Mouse (Mus musculus) bone marrow macrophage, adult 2 months (primary cell): ENCODE measurements around the gene Aldh3b2. TPM values are rescaled to one million over a fixed set of nuclear protein-coding genes. Genes with fewer than 3 reads are reported as not detected.

Experiments used
- H3K27ac ChIP-seq: 2 replicates; pipeline ENCODE4 v1.5.1; 2012; ENCODE audit warnings: low read depth, low read length; ENCODE audit not compliant: insufficient read depth
- H3K4me1 ChIP-seq: 2 replicates; pipeline ENCODE4 v1.6.1; 2012; ENCODE audit warnings: low read length; ENCODE audit not compliant: control insufficient read depth, insufficient read depth
- H3K4me3 ChIP-seq: 2 replicates; pipeline ENCODE4 v1.5.1; 2012; ENCODE audit warnings: mild to moderate bottlenecking, low read length, moderate library complexity; ENCODE audit not compliant: insufficient read depth
- CTCF ChIP-seq: IDR thresholded peaks from 2 replicates; pipeline ENCODE4 v1.5.1; 2012; ENCODE audit warnings: low read depth, mild to moderate bottlenecking, low read length, moderate library complexity
- POLR2A ChIP-seq: IDR thresholded peaks from 2 replicates; pipeline ENCODE4 v1.6.1; 2012; ENCODE audit warnings: mild to moderate bottlenecking, low read depth, low read length, borderline replicate concordance
- polyA plus RNA-seq: library from polyadenylated mRNA; stranded (reverse); fragments of >200 nt; gene quantifications from 2 replicates; pipeline ENCODE4 v1.2.4, GENCODE M21; 2012; ENCODE audit not compliant: missing spikeins, insufficient read depth, insufficient read length

Gene Aldh3b2
- polyA plus RNA-seq, 1 experiment, result not detected

DNA sequence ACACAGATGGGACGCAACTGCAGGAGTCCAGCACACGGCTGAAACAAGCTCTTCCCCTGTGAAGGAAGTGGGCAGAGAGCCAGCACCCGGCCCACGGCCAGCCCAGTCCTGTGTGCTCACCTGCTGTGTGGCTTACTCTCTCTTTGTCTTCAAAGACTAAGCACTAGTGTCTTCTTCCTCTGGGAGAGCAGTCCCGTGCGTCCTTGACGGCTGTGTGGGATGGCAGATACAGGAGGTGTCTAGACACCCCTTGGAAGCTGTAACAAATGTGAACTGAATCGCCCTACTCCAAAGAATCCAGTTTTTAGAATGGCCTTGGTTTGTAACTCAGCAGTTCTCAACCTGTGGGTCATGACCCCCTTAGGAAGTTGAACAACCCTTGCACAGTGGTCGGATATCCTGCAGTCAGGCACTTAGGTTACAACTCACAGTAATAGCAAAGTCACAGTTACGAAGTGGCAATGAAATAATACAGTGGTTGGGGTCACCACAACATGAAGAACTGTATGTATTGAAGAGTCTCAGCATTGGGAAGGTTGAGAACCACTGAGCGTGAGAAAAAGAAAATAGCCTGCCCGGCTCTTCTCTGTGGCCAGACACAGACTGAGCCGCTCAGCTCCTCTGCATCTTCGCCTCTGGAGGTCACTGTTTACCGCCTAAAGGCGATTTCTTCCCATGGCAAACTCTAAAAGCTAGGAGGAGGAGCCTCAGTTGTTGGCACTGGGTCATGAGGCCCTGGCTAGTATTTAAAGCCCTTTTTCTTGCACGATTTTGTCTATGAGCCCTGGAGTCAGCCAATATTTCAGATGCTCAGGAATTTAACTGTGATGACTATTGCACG lies 46.8 kb downstream of the Aldh3b2 start:
- Histone ChIP-seq H3K4me3 (no peak overlapping the region), H3K27ac (no peak overlapping the region), H3K4me1 (no peaks in the 10 kb centered on the region)
- TF ChIP-seq CTCF, result peak; percentile 82
- TF ChIP-seq POLR2A, result no peak

DNA sequence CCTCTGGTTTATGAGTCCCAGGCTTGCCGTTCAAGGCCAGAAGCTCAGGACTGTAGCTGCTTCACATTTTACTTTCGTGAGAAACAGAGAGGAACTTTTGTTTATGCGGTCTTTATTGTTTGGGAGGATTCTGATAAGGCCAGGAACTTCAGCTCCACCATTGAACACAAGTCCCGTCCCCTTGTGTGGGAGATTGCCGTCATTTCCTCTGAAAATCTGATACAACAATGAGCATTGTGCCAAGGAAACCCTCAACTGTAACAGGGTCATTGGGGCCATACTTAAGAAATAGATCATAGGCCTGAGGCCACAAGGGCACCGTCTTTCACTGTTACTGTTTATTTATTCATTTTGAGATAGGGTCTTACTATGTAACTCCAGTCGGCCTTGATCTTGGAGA lies 51.1 kb downstream of the Aldh3b2 start:
- TF ChIP-seq CTCF, result no peak
- no peak for TF ChIP-seq POLR2A
- H3K27ac ChIP-seq, result no peak overlapping the region
- no peak overlapping the region for H3K4me3 ChIP-seq
- H3K4me1 ChIP-seq, result no peaks in the 10 kb centered on the region

DNA sequence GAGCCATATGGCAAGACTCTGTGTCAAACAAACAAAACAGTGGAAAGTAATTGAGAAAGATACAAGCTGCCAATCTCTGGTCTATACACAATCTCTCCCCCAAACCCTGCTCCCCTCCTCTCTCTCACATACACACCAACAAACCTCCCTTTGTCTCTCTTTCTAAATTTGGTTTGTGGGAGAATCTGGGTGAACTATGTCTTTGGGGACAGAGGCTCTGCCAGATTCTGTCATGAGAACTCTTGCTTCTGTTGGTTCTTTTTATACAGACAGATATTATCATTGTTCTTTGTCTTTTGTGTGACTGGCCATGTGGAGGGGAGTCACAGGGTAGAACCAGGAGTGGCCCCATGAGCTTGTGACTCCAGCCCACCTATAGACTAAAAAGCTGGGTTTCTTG lies 55.4 kb downstream of the Aldh3b2 start:
- TF ChIP-seq POLR2A (no peak), CTCF (no peak)
- no peak overlapping the region for H3K27ac ChIP-seq
- H3K4me3 ChIP-seq, result no peak overlapping the region
- no peaks in the 10 kb centered on the region for H3K4me1 ChIP-seq

Other genes with a start within 250 kb of the Aldh3b2 start
- 34.6 and 35.1 TPM in 2 replicates for gene Kmt5b, start 204.9 kb upstream of the Aldh3b2 start, polyA plus RNA-seq
- gene Chka, start 120.6 kb upstream of the Aldh3b2 start, polyA plus RNA-seq, result 22.0 and 22.5 TPM in 2 replicates
- 488 and 518 TPM in 2 replicates for gene Tcirg1, start 65.2 kb upstream of the Aldh3b2 start, polyA plus RNA-seq
- gene Ndufs8, start 59.6 kb upstream of the Aldh3b2 start, polyA plus RNA-seq, result 80.5 and 85.1 TPM in 2 replicates
- 83.9 and 85.6 TPM in 2 replicates for gene Aldh3b1, start 42.5 kb upstream of the Aldh3b2 start, polyA plus RNA-seq
- gene Unc93b1, start 37.1 kb upstream of the Aldh3b2 start, polyA plus RNA-seq, result 1,272 and 1,428 TPM in 2 replicates
- not detected in 2 replicates for gene Aldh3b3, start 13.7 kb upstream of the Aldh3b2 start, polyA plus RNA-seq
- gene Acy3, start 14.2 kb downstream of the Aldh3b2 start, polyA plus RNA-seq, result 1.1 TPM in 1 of 2 replicates, not detected in the other
- not detected in 2 replicates for gene Tbx10, start 20.4 kb downstream of the Aldh3b2 start, polyA plus RNA-seq
- 7.0 and 9.9 TPM in 2 replicates for gene Nudt8, start 28.3 kb downstream of the Aldh3b2 start, polyA plus RNA-seq
- 0.80 and 1.3 TPM in 2 replicates for gene Gm49405, start 28.3 kb downstream of the Aldh3b2 start, polyA plus RNA-seq
- 1.4 and 3.4 TPM in 2 replicates for gene Doc2g, start 31.0 kb downstream of the Aldh3b2 start, polyA plus RNA-seq
- 62.3 TPM in 2 replicates for gene Ndufv1, start 40.5 kb downstream of the Aldh3b2 start, polyA plus RNA-seq
- gene Gstp1, start 65.7 kb downstream of the Aldh3b2 start, polyA plus RNA-seq, result 103 and 118 TPM in 2 replicates
- gene Gstp2, start 73.7 kb downstream of the Aldh3b2 start, polyA plus RNA-seq, result 2.6 TPM in 1 of 2 replicates, not detected in the other
- not detected in 2 replicates for gene Gstp3, start 87.2 kb downstream of the Aldh3b2 start, polyA plus RNA-seq
- not detected in 2 replicates for gene Cabp2, start 109.2 kb downstream of the Aldh3b2 start, polyA plus RNA-seq
- gene Cdk2ap2, start 124.9 kb downstream of the Aldh3b2 start, polyA plus RNA-seq, result 98.0 and 98.3 TPM in 2 replicates
- 72.3 and 86.7 TPM in 2 replicates for gene Pitpnm1, start 127.7 kb downstream of the Aldh3b2 start, polyA plus RNA-seq
- 75.1 and 75.6 TPM in 2 replicates for gene Aip, start 153.5 kb downstream of the Aldh3b2 start, polyA plus RNA-seq
- gene Gpr152, start 167.5 kb downstream of the Aldh3b2 start, polyA plus RNA-seq, result not detected in 2 replicates
- not detected in 2 replicates for gene Cabp4, start 171.7 kb downstream of the Aldh3b2 start, polyA plus RNA-seq
- 276 and 314 TPM in 2 replicates for gene Coro1b, start 176.3 kb downstream of the Aldh3b2 start, polyA plus RNA-seq
- gene Ptprcap, start 181.3 kb downstream of the Aldh3b2 start, polyA plus RNA-seq, result 0.87 and 2.3 TPM in 2 replicates
- 32.3 and 39.5 TPM in 2 replicates for gene Rps6kb2, start 191.0 kb downstream of the Aldh3b2 start, polyA plus RNA-seq
- 0.68 and 1.1 TPM in 2 replicates for gene Carns1, start 203.2 kb downstream of the Aldh3b2 start, polyA plus RNA-seq
- 0.77 and 0.83 TPM in 2 replicates for gene Tbc1d10c, start 219.0 kb downstream of the Aldh3b2 start, polyA plus RNA-seq
- 299 and 331 TPM in 2 replicates for gene Ppp1ca, start 219.7 kb downstream of the Aldh3b2 start, polyA plus RNA-seq
- gene Rad9a, start 229.3 kb downstream of the Aldh3b2 start, polyA plus RNA-seq, result 25.1 and 27.2 TPM in 2 replicates
- gene Clcf1, start 241.9 kb downstream of the Aldh3b2 start, polyA plus RNA-seq, result 0.40 and 0.56 TPM in 2 replicates
- gene AC109138.7, start 242.0 kb downstream of the Aldh3b2 start, polyA plus RNA-seq, result not detected in 2 replicates